Mouse (Mus musculus) left cerebral cortex, adult 8-10 months (tissue): ENCODE results near the gene Selp. TPM values are rescaled to one million over a fixed set of nuclear protein-coding genes. Genes with fewer than 3 reads are reported as not detected.

Source experiments
- DNase-seq, 2 experiments: peaks; one replicate each; pipeline ENCODE4 v3.0.0; 2022; ENCODE audit warnings: low spot score in 2 of 2
- total RNA-seq, 4 experiments: library from RNA; stranded (reverse); gene quantifications; 2 replicates each; pipeline ENCODE4 v1.2.4; 2022

The Selp gene
- total RNA-seq, 4 experiments from 2014 or later: not detected

GRCm38 (mm10) chr1:164176856-164177255, 61.8 kb downstream of the Selp start:
- DNase-seq: no peak

GRCm38 (mm10) chr1:164178429-164178828, 63.4 kb downstream of the Selp start:
- no peak for DNase-seq

GRCm38 (mm10) chr1:164184142-164184870, 69.2 kb downstream of the Selp start:
- DNase-seq: peak in 1 of 2 experiments; percentile 7

DNA sequence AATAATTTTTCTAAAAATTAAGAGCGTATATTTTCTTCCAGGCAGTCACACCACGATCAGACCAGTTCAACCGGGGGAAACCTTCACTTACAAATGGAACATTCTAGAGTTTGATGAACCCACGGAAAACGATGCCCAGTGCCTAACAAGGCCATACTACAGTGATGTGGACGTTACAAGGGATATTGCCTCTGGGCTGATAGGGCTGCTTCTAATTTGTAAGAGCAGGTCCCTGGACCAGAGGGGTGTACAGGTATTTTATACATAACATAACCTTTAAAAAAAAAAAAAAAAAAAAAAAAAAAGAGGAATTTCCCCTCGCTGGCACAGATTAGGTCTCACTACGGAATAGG, 69.8 kb downstream of the Selp start:
- DNase-seq: no peak

DNA sequence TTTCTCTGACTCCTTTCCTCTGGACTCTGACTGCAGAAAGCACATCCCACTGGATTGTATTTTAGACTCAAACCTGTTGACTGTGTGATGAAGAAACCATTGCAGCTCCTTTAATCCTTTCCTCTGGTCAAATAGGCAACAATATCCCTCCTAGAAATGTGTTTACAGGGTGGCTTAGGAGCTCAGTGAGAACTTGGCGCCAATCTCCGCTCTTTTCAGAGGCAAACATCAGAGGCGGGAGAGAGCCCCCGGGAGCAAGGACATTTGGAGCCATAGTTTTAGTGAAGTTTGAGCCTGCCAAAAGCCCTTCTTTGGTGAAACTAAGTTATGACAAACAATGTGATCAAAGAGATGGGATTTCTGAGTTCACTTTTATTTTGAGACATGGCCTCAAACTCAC, 70.3 kb downstream of the Selp start:
- DNase-seq: no peak

DNA sequence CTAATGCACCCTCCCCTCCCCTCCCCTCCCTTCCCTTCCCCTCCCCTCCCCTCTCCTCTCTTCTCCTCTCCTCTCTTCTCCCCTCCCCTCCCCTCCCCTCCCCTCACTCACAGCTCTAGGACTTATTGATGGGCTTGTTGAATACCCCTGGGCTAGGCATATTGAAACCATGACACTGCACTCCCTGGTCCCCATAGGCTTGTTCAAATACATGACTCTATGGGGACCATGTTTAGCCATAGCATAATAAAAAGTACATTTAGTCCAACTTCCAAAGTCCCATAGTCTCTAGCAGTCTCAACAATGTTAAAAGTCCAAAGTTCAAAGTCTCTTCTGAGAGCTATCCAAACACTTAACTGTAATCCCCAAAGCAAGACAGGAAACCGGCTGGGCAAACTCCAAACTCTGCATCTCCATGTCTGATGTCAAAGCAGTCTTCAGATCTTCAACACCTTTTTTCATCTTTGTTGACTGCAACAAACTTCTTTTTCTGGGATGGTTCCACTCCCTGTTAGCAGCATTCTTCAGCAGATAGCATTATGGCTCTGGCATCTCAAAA, 72.0 kb downstream of the Selp start:
- DNase-seq: no peak

GRCm38 (mm10) chr1:164199551-164199950, 84.5 kb downstream of the Selp start:
- no peak for DNase-seq

Other genes with a start within 250 kb of the Selp start
- gene Scyl3, start 186.2 kb upstream of the Selp start, total RNA-seq: 10 to 100 TPM; 23.9 to 27.7 (median 24.9) TPM
- gene BC055324, start 120.5 kb upstream of the Selp start, total RNA-seq: 1 to 10 TPM in 3 of 4 experiments, under 1 TPM in 1; 0.95 to 2.5 (median 1.5) TPM
- gene Mettl18, start 120.4 kb upstream of the Selp start, total RNA-seq: 1 to 10 TPM; 5.4 to 6.3 (median 5.9) TPM
- under 1 TPM in 1 of 4 experiments, not detected in 3; 0.12 TPM for gene Sele, start 67.0 kb upstream of the Selp start, total RNA-seq
- under 1 TPM in 1 of 4 experiments, not detected in 3; 0.32 TPM for gene Sell, start 53.3 kb upstream of the Selp start, total RNA-seq
- gene F5, start 36.6 kb downstream of the Selp start, total RNA-seq: 1 to 10 TPM in 2 of 4 experiments, under 1 TPM in 2; 0.33 to 3.9 (median 1.0) TPM
- 10 to 100 TPM; 12.6 to 15.1 (median 13.7) TPM for gene Slc19a2, start 133.8 kb downstream of the Selp start, total RNA-seq
- 10 to 100 TPM; 23.6 to 25.6 (median 24.5) TPM for gene Ccdc181, start 160.3 kb downstream of the Selp start, total RNA-seq
- 10 to 100 TPM; 22.7 to 32.0 (median 28.0) TPM for gene Nme7, start 188.9 kb downstream of the Selp start, total RNA-seq
- 10 to 100 TPM; 18.6 to 24.0 (median 22.1) TPM for gene Blzf1, start 192.2 kb downstream of the Selp start, total RNA-seq